Mouse (Mus musculus) G1E (cell line): ENCODE measurements around the gene Cacnb3.

ENCODE experiments used
- CTCF ChIP-seq: IDR thresholded peaks from 2 replicates; pipeline ENCODE4 v1.5.1; 2012; ENCODE audit warnings: low read depth, low read length, inconsistent platforms, mixed read lengths
- GATA1 ChIP-seq: IDR thresholded peaks from 2 replicates; pipeline ENCODE4 v1.6.1; 2012; ENCODE audit warnings: borderline replicate concordance, low read length, inconsistent platforms, mixed read lengths
- POLR2AphosphoS5 ChIP-seq: IDR thresholded peaks from 2 replicates; pipeline ENCODE4 v1.6.1; 2012; ENCODE audit warnings: low read depth, low read length, inconsistent platforms; ENCODE audit not compliant: insufficient replicate concordance
- TAL1 ChIP-seq: conservative IDR thresholded peaks from 2 replicates; pipeline ENCODE4 v1.6.1; 2012; ENCODE audit warnings: low read depth, low read length, inconsistent platforms, mixed read lengths

GRCm38 (mm10) chr15:98662198-98662566 lies 31.5 kb downstream of the Cacnb3 start:
- no peak for TF ChIP-seq CTCF
- no peak for TF ChIP-seq GATA1
- TF ChIP-seq TAL1: peak; percentile 23; the same call in 1 of the 2 replicates
- no peak for TF ChIP-seq POLR2AphosphoS5
